Mouse (Mus musculus): ENCODE measurements around the gene Hoxd4.

The Hoxd4 gene

DNA sequence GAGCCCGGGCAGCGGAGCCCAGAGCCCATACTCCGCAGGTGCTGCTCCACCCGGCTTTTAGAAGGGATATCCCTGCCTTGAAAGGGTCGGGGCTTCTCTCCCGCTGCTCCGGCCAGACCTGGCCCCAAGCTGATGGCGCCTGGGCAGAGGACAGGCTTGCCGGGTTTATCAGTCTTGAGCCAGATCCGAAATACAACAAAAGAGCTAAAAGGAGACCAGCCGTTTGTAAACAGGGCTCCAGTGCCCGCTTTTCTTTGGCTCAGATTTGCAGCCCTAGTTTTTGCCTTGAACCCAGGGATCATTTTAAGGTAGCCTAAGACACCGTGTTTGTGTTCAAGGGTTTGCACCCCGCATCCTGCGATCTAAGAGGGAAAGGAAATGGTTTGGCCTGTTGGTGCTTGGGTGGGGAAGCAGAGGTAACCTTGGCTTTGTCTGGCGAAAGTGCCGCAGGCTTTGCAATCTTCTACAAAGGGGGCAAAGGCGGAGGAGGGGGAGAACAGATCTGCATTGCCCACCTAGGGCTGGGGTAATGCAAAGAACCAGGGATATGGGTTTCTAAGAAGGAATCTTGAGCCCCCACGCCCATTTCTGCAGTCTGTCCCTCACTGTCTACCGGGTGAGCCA lies 18.8 kb upstream of the Hoxd4 start:
- 4% methylated on average over 20 of the region's 20 CpGs for WGBS

GRCm38 (mm10) chr2:74693432-74693827 lies 18.3 kb upstream of the Hoxd4 start:
- WGBS: 9% methylated on average over 4 of the region's 4 CpGs

GRCm38 (mm10) chr2:74694066-74694465 lies 17.7 kb upstream of the Hoxd4 start:
- WGBS: 2% methylated on average over 16 of the region's 16 CpGs

DNA sequence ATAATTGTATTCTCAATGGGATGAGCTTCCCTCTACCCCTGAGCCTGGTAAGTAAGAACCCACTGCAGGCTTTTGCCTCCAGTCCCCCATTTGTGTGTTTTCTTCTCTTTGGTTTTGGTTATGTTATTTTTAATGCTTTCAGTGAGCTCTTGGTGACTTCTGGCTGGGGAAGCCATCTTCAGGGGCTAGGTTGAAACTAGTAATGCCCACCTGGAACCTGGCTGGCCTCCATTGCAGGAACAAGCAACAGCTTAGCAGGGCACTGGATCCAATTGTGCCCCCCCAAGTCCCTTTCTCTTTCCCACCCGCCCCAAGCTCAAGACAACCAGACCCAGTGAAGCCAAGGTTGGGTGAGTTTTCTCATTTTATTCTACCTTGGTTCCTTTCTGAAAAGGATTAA lies 16.3 kb upstream of the Hoxd4 start:
- 7% methylated on average over 1 of the region's 1 CpGs for WGBS

DNA sequence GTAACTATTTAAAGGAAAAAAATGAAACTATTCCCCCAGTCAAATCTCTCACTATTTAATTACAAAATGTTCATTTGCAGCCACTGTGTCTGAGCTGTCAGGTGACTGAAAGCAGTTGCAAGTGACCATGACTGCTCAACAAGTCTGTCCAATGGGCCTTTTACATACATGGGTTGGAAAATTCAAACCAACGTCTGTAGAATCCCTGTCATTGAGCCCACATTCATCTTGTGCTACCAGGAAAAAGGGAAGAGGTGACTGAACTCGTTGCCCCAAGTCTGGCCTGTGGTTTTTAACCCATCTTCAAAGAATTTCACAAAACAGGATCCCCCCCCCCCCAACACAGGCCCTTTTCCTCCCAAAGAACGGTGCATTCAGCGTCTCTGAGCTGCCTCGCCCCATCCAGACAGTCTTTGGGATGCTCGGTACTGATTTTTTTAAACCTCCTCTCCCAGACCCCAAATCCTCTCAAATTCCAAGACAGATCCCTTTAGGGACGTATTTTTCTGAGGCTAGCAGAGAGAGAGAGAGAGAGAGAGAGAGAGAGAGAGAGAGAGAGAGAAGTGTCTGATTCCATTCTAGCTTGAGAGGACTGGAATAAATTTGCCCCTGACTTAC lies 15.8 kb upstream of the Hoxd4 start:
- WGBS: 5% methylated on average over 7 of the region's 7 CpGs

GRCm38 (mm10) chr2:74696442-74697335 lies 15.0 kb upstream of the Hoxd4 start:
- 4% methylated on average over 34 of the region's 34 CpGs for WGBS

DNA sequence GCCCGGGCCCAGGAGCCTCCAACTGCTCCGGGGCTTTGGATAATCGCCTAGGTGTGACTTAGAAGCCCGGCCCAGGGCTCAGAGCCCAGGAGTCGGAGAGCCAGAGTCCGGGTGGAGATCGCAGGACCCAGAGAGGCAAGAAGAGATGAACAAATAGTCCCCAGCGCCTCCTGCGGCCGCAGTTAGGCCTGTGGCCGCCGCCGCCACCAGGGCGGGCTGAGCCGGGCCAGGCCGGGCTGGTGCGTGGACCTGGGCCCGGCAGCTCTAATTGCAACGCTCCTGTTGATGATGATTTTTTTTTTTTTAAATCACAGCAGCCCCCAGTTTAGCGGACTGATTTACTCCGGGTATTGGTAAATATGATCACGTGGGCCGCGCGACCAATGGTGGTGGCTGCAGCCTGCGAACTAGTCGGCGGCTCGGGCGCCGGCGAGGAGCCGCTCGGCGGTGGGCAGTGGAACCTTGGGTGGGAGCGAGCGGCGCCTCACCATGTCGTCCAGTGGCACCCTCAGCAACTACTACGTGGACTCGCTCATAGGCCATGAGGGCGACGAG lies 14.1 kb upstream of the Hoxd4 start, which contains the start of gene Hoxd9:
Gene Hoxd9 (plus strand): TSS at position 161 of the 555 bp plus-strand sequence.
- under 1% methylated on average over 43 of the region's 43 CpGs for WGBS

DNA sequence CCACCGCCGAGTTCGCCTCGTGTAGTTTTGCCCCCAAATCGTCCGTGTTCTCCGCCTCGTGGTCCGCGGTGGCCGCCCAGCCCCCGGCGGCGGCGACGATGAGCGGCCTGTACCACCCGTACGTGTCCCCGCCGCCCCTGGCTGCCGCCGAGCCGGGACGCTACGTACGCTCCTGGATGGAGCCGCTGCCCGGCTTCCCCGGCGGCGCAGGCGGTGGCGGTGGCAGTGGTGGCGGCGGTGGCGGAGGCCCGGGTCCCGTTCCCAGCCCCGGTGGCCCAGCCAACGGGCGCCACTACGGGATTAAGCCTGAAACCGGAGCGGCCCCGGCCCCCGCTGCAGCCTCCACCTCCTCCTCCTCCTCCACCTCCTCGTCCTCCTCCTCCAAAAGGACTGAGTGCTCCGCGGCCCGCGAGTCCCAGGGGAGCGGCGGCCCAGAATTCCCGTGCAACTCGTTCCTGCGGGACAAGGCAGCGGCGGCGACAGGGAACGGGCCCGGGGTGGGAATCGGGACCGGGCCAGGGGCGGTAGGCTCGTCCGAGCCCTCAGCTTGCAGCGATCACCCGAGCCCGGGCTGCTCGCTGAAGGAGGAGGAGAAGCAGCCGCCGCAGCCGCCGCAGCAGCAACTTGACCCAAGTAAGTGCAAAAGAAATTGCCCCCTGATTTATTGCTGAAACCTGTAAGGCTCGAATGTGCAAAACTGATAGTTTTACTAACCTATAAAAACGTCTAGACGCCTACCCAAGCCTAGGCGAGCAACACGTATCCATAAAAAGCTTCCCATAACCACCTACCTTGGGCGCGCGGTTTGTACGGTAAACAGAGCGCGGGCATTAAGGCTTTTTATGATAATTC lies 13.3 kb upstream of the Hoxd4 start:
- WGBS: 2% methylated on average over 86 of the region's 86 CpGs

DNA sequence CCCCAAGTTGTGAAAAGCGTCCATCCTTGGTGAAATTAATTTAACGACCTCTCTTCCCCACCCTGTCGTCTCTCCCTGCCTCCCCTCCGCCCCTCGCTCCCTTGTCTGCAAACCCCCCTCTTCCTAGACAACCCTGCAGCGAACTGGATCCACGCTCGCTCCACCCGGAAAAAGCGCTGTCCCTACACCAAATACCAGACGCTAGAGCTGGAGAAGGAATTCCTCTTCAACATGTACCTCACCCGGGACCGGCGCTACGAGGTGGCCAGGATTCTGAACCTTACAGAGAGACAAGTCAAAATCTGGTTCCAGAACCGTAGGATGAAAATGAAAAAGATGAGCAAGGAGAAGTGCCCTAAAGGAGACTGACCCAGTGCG lies 12.7 kb upstream of the Hoxd4 start:
- WGBS: 5% methylated on average over 17 of the region's 17 CpGs

DNA sequence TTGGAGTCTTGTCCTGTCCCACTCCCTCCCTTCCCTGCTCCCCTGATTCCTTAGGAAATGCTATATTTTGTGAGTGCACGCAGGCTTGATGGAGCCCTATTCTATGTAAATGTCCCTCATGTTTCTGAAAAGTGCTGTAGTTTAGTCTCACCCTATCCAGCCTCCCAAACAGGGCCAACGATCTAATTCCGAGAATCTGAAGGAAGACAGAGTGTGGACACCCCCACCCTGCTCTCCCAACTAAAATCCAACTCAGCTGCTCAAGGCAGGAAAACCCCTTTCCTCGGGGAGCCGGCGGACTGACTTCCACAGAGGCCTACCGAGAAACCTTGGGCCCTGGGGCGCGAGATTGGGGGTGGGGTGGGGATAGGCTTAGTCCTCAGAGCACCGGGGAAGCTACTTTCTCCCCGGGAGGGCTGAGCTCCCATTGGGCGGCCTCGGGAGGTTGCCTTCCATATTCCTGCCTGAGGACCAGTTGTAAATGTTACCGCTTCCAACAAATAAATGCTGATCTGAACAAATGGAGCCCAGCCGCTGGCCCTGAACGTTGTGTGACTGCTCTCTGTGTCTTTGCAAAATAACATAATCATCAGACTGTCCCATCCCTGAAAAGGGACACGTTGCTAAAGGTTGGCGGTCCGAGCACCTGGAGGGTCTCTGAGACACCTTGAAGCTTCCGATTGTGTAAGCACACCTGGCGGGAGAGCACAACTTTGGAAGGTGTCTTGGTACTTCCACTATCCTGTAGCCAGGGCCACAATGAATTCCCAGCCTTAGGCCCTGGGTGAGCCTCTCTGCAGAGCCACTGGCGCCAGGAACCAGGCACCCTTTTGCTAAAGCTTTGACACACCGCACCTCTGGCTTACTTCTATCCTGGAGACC lies 11.8 kb upstream of the Hoxd4 start:
- 5% methylated on average over 23 of the region's 23 CpGs for WGBS

DNA sequence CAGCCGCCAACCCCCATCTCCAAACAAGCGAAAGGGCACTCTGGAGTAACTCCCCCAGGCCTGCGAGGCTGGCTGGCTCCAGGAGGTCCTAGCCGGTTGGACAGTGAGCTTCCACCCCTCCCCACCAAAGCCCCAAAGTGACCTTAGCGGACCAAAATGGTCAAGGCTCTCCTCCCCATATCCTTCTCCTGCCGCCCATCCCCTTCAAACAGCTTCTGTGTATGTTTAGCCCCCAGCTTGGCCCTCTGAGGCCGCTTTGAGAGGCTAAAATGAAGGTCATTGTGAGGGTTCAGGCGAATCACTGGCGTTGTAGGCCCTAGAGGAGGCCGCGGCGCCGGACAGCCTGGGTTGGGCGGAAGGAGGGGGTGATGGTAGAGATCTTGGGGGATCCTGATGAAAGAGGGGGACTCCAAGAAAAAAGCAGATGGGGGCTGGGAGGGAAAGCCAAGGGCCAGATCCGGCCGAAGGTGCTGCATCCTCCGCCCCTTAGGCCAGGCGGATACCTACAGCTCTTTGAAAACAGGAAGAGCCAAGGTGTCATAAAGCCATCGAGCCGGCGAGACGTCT lies 11.1 kb upstream of the Hoxd4 start:
- 5% methylated on average over 22 of the region's 22 CpGs for WGBS

DNA sequence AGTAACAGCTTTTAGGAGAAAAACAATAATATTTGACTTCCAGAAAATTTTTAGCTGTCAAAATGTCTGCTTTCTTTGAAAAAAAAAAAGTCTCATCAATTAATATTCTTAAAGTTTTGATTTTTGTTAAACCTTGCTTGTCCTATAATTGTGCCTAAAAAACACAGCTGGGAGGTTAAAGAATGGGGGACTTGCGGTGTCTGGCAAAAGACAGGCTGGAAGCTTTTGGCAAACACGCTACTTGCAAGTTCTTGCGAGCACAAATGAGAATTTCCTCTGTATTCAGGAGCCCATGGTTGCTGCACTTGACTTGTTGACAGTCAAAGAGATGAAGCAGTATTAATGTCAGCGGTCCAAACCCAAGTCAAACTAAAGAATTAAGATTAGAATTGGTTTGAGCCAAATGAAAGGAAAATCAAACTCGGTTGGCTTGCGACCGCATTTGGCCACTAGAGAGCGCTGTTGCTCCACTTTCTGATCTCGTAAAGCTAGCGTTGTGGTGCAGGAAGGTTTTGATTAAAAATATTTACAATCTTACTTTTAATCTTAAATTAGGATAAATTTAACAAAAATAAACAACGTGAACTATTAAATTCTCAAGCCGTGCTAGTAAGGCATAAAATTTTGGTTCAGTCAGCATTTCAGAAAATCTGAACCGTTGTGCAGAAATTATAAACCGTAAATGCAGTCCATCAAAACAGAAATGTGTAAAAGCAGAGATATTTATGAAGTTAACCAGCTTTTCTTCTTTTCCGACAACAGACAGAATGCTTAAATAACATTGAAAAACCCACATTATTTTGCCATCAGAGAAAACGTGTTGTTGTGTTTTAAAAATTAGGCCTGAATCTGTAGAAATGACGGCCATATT lies 9.5 kb upstream of the Hoxd4 start:
- WGBS: 11% methylated on average over 17 of the region's 17 CpGs

- 25% methylated on average over 6 of the region's 6 CpGs for WGBS
Measured at GRCm38 (mm10) chr2:74702820-74703219, 8.9 kb upstream of the Hoxd4 start.

- WGBS: 7% methylated on average over 10 of the region's 10 CpGs
Measured at GRCm38 (mm10) chr2:74703317-74703716, 8.4 kb upstream of the Hoxd4 start.

- WGBS: 5% methylated on average over 26 of the region's 26 CpGs
Measured at GRCm38 (mm10) chr2:74703720-74704392, 7.9 kb upstream of the Hoxd4 start.

DNA sequence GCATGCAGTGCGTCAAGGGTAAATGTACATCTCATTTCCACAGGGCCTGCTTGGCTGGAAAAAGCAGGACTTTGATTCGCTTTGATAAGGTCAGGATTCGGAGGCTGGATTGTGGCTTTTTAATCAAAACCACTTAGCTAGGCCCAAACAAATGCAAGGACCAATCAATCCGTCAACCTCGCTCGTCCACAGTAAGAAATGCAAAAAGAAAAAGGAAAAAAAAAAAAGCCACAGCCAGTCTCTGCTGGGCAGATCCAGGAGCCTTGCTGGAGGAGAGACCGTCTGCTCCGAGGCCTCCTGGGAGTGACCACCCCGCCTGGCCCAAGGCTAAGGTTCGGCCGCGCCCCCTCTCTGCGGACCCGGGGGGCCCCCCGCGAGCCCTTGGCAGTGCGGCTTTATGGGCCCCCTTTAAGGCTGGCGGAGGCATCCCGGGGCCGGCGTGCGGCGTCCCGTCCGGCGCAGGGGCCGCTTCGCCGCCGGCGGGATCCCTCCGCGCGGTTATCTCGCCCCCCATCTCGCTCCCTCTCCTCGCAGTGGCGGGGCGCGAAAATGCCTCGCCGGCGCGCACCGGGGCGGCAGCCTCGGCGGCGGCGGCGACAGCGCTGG lies 7.2 kb upstream of the Hoxd4 start, which contains the start of gene Hoxd8:
Gene Hoxd8 (plus strand): TSS at position 223 of the 606 bp plus-strand sequence.
- WGBS: 2% methylated on average over 52 of the region's 52 CpGs

DNA sequence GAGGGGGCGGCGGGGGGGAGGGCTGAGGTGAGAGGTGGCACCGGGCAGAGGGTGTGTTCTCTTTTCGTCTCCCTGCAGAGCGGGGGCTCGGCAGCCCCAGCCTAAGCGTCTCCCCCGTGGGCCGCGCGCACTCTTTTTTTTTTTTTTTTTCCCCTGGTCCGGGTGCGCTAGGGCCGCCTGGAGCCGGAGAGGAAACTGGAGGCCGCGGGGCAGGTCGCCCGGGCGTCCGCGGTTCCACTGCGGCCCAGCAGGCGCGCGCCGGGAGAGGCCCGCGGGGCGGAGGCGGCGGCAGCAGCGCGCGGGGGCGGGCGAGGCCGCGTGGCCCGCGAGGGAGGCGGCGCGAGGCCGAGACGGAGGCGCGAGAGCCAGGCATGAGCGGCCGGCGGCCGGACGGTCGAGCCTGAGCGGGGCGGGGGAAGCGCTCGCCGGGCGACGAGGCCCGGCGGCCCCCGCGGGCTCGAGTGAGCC lies 6.7 kb upstream of the Hoxd4 start:
- WGBS: 1% methylated on average over 65 of the region's 66 CpGs
